Mouse (Mus musculus) cerebellum, adult 18-20 months (tissue): ENCODE results near the gene Dpp6.

ENCODE experiments used
- DNase-seq, 2 experiments: peaks; one replicate each; pipeline ENCODE4 v3.0.0; 2021

Dpp6 gene

GRCm38 (mm10) chr5:27544816-27545270 is 727.8 kb downstream of the Dpp6 start:
- DNase-seq: peak; percentile 51 to 63

- DNase-seq: no peak
Observed at GRCm38 (mm10) chr5:27549291-27549690, 732.3 kb downstream of the Dpp6 start.

- DNase-seq: peak; percentile 27 to 35
Observed at GRCm38 (mm10) chr5:27565700-27566099, 748.7 kb downstream of the Dpp6 start.

- no peak for DNase-seq
Observed at GRCm38 (mm10) chr5:27587970-27588758, 771.2 kb downstream of the Dpp6 start.

GRCm38 (mm10) chr5:27604132-27604531 is 787.1 kb downstream of the Dpp6 start:
- no peak for DNase-seq

- peak; percentile 74 to 81 for DNase-seq
Observed at GRCm38 (mm10) chr5:27615769-27616168, 798.8 kb downstream of the Dpp6 start.

GRCm38 (mm10) chr5:27621811-27622210 is 804.8 kb downstream of the Dpp6 start:
- no peak for DNase-seq

GRCm38 (mm10) chr5:27623876-27624275 is 806.9 kb downstream of the Dpp6 start:
- peak; percentile 28 to 31 for DNase-seq

GRCm38 (mm10) chr5:27632151-27632550 is 815.1 kb downstream of the Dpp6 start:
- no peak for DNase-seq

- peak in 1 of 2 experiments; percentile 60 for DNase-seq
Observed at GRCm38 (mm10) chr5:27635941-27636340, 818.9 kb downstream of the Dpp6 start.

GRCm38 (mm10) chr5:27641876-27642275 is 824.9 kb downstream of the Dpp6 start:
- no peak for DNase-seq

GRCm38 (mm10) chr5:27651879-27652814 is 835.1 kb downstream of the Dpp6 start:
- DNase-seq: peak; percentile 41 to 61

GRCm38 (mm10) chr5:27656101-27656500 is 839.1 kb downstream of the Dpp6 start:
- DNase-seq: no peak

- DNase-seq: no peak
Observed at GRCm38 (mm10) chr5:27657672-27658071, 840.7 kb downstream of the Dpp6 start.

- DNase-seq: no peak
Observed at GRCm38 (mm10) chr5:27658165-27658564, 841.2 kb downstream of the Dpp6 start.

GRCm38 (mm10) chr5:27658569-27658968 is 841.6 kb downstream of the Dpp6 start:
- no peak for DNase-seq

GRCm38 (mm10) chr5:27659019-27659418 is 842.0 kb downstream of the Dpp6 start:
- no peak for DNase-seq

- no peak for DNase-seq
Observed at GRCm38 (mm10) chr5:27659781-27660180, 842.8 kb downstream of the Dpp6 start.

GRCm38 (mm10) chr5:27664111-27664510 is 847.1 kb downstream of the Dpp6 start:
- DNase-seq: no peak

GRCm38 (mm10) chr5:27671487-27671886 is 854.5 kb downstream of the Dpp6 start:
- DNase-seq: no peak

- DNase-seq: peak; percentile 43 to 60
Observed at GRCm38 (mm10) chr5:27677247-27677666, 860.3 kb downstream of the Dpp6 start.

GRCm38 (mm10) chr5:27679151-27679550 is 862.1 kb downstream of the Dpp6 start:
- DNase-seq: no peak

- DNase-seq: peak; percentile 61 to 67
Observed at GRCm38 (mm10) chr5:27680476-27680875, 863.5 kb downstream of the Dpp6 start.

- no peak for DNase-seq
Observed at GRCm38 (mm10) chr5:27685162-27685561, 868.2 kb downstream of the Dpp6 start.
